Mouse (Mus musculus) embryonic fibroblast, embryonic 13.5 days (primary cell): ENCODE results near the gene March2.

ENCODE experiments used
- CTCF ChIP-seq: IDR thresholded peaks from 2 replicates; pipeline ENCODE4 v1.5.1; 2011; ENCODE audit warnings: mild to moderate bottlenecking, control low read depth, low read length, moderate library complexity, borderline replicate concordance; ENCODE audit not compliant: insufficient read depth
- POLR2A ChIP-seq: IDR thresholded peaks from 2 replicates; pipeline ENCODE4 v1.6.1; 2011; ENCODE audit warnings: low read depth, mild to moderate bottlenecking, control low read depth, low read length, moderate library complexity

- TF ChIP-seq CTCF: no peak
- TF ChIP-seq POLR2A: no peak
Measured at GRCm38 (mm10) chr17:33666813-33667212, 51.7 kb downstream of the March2 start.
